Mouse (Mus musculus) small intestine, adult 2 months (tissue): ENCODE data around the gene Vmn1r218. TPM values are rescaled to one million over a fixed set of nuclear protein-coding genes. Genes with fewer than 3 reads are reported as not detected.
"Not testable (repeated sequence)": the region's sequence is repeated elsewhere in the genome, so short reads cannot be mapped to it uniquely, and the experiment has no call there.

Experiments
- H3K27ac ChIP-seq: fragments of 200-500 bp; 2 replicates; pipeline ENCODE4 v1.5.1; 2012; ENCODE audit warnings: low read depth, low read length, control low read depth, inconsistent platforms; ENCODE audit not compliant: insufficient read depth
- H3K27me3 ChIP-seq: fragments of 200-500 bp; 2 replicates; pipeline ENCODE4 v1.6.1; 2012; ENCODE audit warnings: mild to moderate bottlenecking, moderate library complexity, low read length, inconsistent platforms; ENCODE audit not compliant: control insufficient read depth, insufficient read depth
- H3K36me3 ChIP-seq: fragments of 200-500 bp; 2 replicates; pipeline ENCODE4 v1.6.1; 2012; ENCODE audit warnings: mild to moderate bottlenecking, low read length, control low read depth, inconsistent platforms; ENCODE audit not compliant: control insufficient read depth, insufficient read depth
- H3K4me1 ChIP-seq: fragments of 200-500 bp; 2 replicates; pipeline ENCODE4 v1.6.1; 2012; ENCODE audit warnings: low read length, inconsistent platforms, mixed read lengths; ENCODE audit not compliant: control insufficient read depth, insufficient read depth, insufficient read length
- H3K4me3 ChIP-seq: fragments of 200-500 bp; 2 replicates; pipeline ENCODE4 v1.5.1; 2012; ENCODE audit warnings: low read depth, mild to moderate bottlenecking, control low read depth, inconsistent platforms, low read length, moderate library complexity
- CTCF ChIP-seq: fragments of 200-500 bp; IDR thresholded peaks from 2 replicates; pipeline ENCODE4 v1.5.1; 2012; ENCODE audit warnings: low read depth, mild to moderate bottlenecking, control low read depth, inconsistent platforms, low read length, moderate library complexity, mixed read lengths; ENCODE audit not compliant: insufficient replicate concordance, insufficient read length; ENCODE audit errors: extremely low read depth
- POLR2A ChIP-seq: fragments of 200-500 bp; IDR thresholded peaks from 2 replicates; pipeline ENCODE4 v1.6.1; 2012; ENCODE audit warnings: low read depth, mild to moderate bottlenecking, control low read depth, inconsistent platforms, low read length, moderate library complexity
- WGBS: fragments of 180-500 bp; shearing (Covaris S2); methylation state at CpG from one replicate; pipeline ENCODE4 v1.1.7; 2018; 5-methylcytosine and 5-hydroxymethylcytosine counted together
- polyA plus RNA-seq: library from polyadenylated mRNA; depleted of rRNA; stranded (reverse); fragments of >200 nt; gene quantifications from 2 replicates; pipeline ENCODE4 v1.2.3, GENCODE M21; 2012; rRNA removed

Vmn1r218 gene
- not detected in 2 replicates for polyA plus RNA-seq

GRCm38 (mm10) chr13:23133099-23133498 is at the start of gene Vmn1r218:
Gene Vmn1r218, plus strand, starts transcription at chr13:23133155.
- WGBS = 54% methylated on average over 3 of the region's 3 CpGs
- Histone ChIP-seq H3K4me3 (no peak within 1 kb of the TSS), H3K4me1 (no peaks in the 10 kb centered on the region)

GRCm38 (mm10) chr13:23094386-23094785 is 38.6 kb upstream of the Vmn1r218 start:
- no peaks in the 10 kb centered on the region for H3K36me3 ChIP-seq
- 23% methylated on average over 4 of the region's 4 CpGs for WGBS
- H3K27me3 ChIP-seq = no peaks in the 10 kb centered on the region
- H3K27ac ChIP-seq = no peak overlapping the region
- H3K4me3 ChIP-seq = no peak overlapping the region
- no peaks in the 10 kb centered on the region for H3K4me1 ChIP-seq
- no peak for TF ChIP-seq CTCF
- TF ChIP-seq POLR2A = no peak

More at GRCm38 (mm10) chr13:23133099-23133498, at the start of gene Vmn1r218:
- Histone ChIP-seq H3K27ac (no peak within 1 kb of the TSS), H3K27me3 (no peaks in the 10 kb centered on the region), H3K36me3 (no peaks in the 10 kb centered on the region)
- TF ChIP-seq POLR2A (no peak), CTCF (no peak)

GRCm38 (mm10) chr13:23118126-23118525 is 14.8 kb upstream of the Vmn1r218 start, which contains the start of gene Vmn1r217:
Gene Vmn1r217, minus strand, starts transcription at chr13:23118226.
- H3K36me3 ChIP-seq, H3K4me3 ChIP-seq, H3K4me1 ChIP-seq, H3K27me3 ChIP-seq, H3K27ac ChIP-seq: not testable (repeated sequence)
- WGBS = 79% methylated on average over 1 of the region's 1 CpGs

- no peak overlapping the region for H3K4me3 ChIP-seq
- H3K4me1 ChIP-seq = no peaks in the 10 kb centered on the region
- no peaks in the 10 kb centered on the region for H3K36me3 ChIP-seq
- H3K27me3 ChIP-seq = no peaks in the 10 kb centered on the region
- no peak for TF ChIP-seq POLR2A
- no peak for TF ChIP-seq CTCF
- H3K27ac ChIP-seq = no peak overlapping the region
- WGBS = 62% methylated on average over 2 of the region's 2 CpGs
Observed at GRCm38 (mm10) chr13:23120611-23121010, 12.3 kb upstream of the Vmn1r218 start.

GRCm38 (mm10) chr13:23133501-23133900 is 546 bp downstream of the Vmn1r218 start:
- no peaks in the 10 kb centered on the region for H3K27me3 ChIP-seq
- H3K27ac ChIP-seq = no peak overlapping the region
- H3K4me3 ChIP-seq = no peak overlapping the region
- no peaks in the 10 kb centered on the region for H3K4me1 ChIP-seq
- TF ChIP-seq CTCF = no peak
- no peak for TF ChIP-seq POLR2A
- no peaks in the 10 kb centered on the region for H3K36me3 ChIP-seq
- WGBS = 25% methylated on average over 1 of the region's 1 CpGs

GRCm38 (mm10) chr13:23138880-23139279 is 5.9 kb downstream of the Vmn1r218 start:
- no peaks in the 10 kb centered on the region for H3K4me1 ChIP-seq
- TF ChIP-seq POLR2A = no peak
- no peak for TF ChIP-seq CTCF
- 86% methylated on average over 2 of the region's 2 CpGs for WGBS
- no peak overlapping the region for H3K4me3 ChIP-seq
- no peak overlapping the region for H3K27ac ChIP-seq
- H3K36me3 ChIP-seq = no peaks in the 10 kb centered on the region
- no peaks in the 10 kb centered on the region for H3K27me3 ChIP-seq

- H3K27ac ChIP-seq = no peak overlapping the region
- H3K4me1 ChIP-seq = no peaks in the 10 kb centered on the region
- no peak overlapping the region for H3K4me3 ChIP-seq
- TF ChIP-seq POLR2A (no peak), CTCF (no peak)
- 68% methylated on average over 3 of the region's 3 CpGs for WGBS
- H3K36me3 ChIP-seq = no peaks in the 10 kb centered on the region
- no peaks in the 10 kb centered on the region for H3K27me3 ChIP-seq
Observed at GRCm38 (mm10) chr13:23157848-23158247, 24.9 kb downstream of the Vmn1r218 start.

- no peaks in the 10 kb centered on the region for H3K36me3 ChIP-seq
- WGBS = 77% methylated on average over 4 of the region's 4 CpGs
- no peaks in the 10 kb centered on the region for H3K4me1 ChIP-seq
- H3K27ac ChIP-seq = no peak within 1 kb of the TSS
- H3K27me3 ChIP-seq = no peaks in the 10 kb centered on the region
- no peak within 1 kb of the TSS for H3K4me3 ChIP-seq
- TF ChIP-seq POLR2A = no peak
- no peak for TF ChIP-seq CTCF
Observed at GRCm38 (mm10) chr13:23159012-23159411, 26.1 kb downstream of the Vmn1r218 start, which contains the start of gene Vmn1r219. Gene Vmn1r219, plus strand, starts transcription at chr13:23159312.

GRCm38 (mm10) chr13:23166471-23166870 is 33.5 kb downstream of the Vmn1r218 start:
- 85% methylated on average over 4 of the region's 4 CpGs for WGBS
- not testable (repeated sequence) for H3K27me3 ChIP-seq, H3K36me3 ChIP-seq, H3K4me3 ChIP-seq, H3K4me1 ChIP-seq, H3K27ac ChIP-seq
